Mouse (Mus musculus) layer of hippocampus, adult 18-20 months (tissue): Measurements from ENCODE around the gene Cryga. TPM values are rescaled to one million over a fixed set of nuclear protein-coding genes. Genes with fewer than 3 reads are reported as not detected.
"Not testable (repeated sequence)": the region's sequence is repeated elsewhere in the genome, so short reads cannot be mapped to it uniquely, and the experiment has no call there.

ENCODE experiments used
- DNase-seq, 2 experiments: peaks; one replicate each; pipeline ENCODE4 v3.0.0; 2022; ENCODE audit warnings: low spot score in 2 of 2
- total RNA-seq, 2 experiments: library from RNA; stranded (reverse); gene quantifications; 2 replicates each; pipeline ENCODE4 v1.2.3; 2021

Gene Cryga
- total RNA-seq, 2 experiments from 2014 or later: 0.48 TPM; not detected in 1

GRCm38 (mm10) chr1:65091566-65091965, 11.6 kb downstream of the Cryga start:
- DNase-seq: no peak

- no peak for DNase-seq
Measured at GRCm38 (mm10) chr1:65090370-65090769, 12.8 kb downstream of the Cryga start.

- no peak for DNase-seq
Measured at GRCm38 (mm10) chr1:65088567-65089356, 14.4 kb downstream of the Cryga start.

- no peak for DNase-seq
Measured at GRCm38 (mm10) chr1:65082188-65082587, 21.0 kb downstream of the Cryga start, which contains the start of gene Crygb. Crygb (minus strand) TSS chr1:65082288.

- DNase-seq: no peak
Measured at GRCm38 (mm10) chr1:65075607-65076006, 27.6 kb downstream of the Cryga start.

GRCm38 (mm10) chr1:65073589-65073988, 29.6 kb downstream of the Cryga start, which contains the start of gene Crygc:
Crygc (minus strand) TSS chr1:65073689.
- no peak for DNase-seq

GRCm38 (mm10) chr1:65067842-65068241, 35.3 kb downstream of the Cryga start:
- DNase-seq: no peak

- no peak for DNase-seq
Measured at GRCm38 (mm10) chr1:65064201-65064600, 39.0 kb downstream of the Cryga start.

GRCm38 (mm10) chr1:65063352-65063751, 39.8 kb downstream of the Cryga start, which contains the start of gene Crygd:
Crygd (minus strand) TSS chr1:65063452.
- no peak for DNase-seq

GRCm38 (mm10) chr1:65052140-65052539, 51.0 kb downstream of the Cryga start:
- no peak for DNase-seq

GRCm38 (mm10) chr1:65051696-65052095, 51.5 kb downstream of the Cryga start:
- DNase-seq: no peak

- not testable (repeated sequence) for DNase-seq
Measured at GRCm38 (mm10) chr1:65050952-65051351, 52.2 kb downstream of the Cryga start, which contains the start of gene Cryge. Cryge (minus strand) TSS chr1:65051149.

Other genes starting within 250 kb of the Cryga start
- gene Plekhm3, start 146.5 kb downstream of the Cryga start, total RNA-seq: 10 to 100 TPM; 36.9 to 39.7 TPM
- not detected for gene Akr1cl, start 70.6 kb downstream of the Cryga start, total RNA-seq
- not detected for gene Cryge, start 52.2 kb downstream of the Cryga start, total RNA-seq
- not detected for gene Crygd, start 39.9 kb downstream of the Cryga start, total RNA-seq
- not detected for gene Crygc, start 29.7 kb downstream of the Cryga start, total RNA-seq
- gene Crygb, start 21.1 kb downstream of the Cryga start, total RNA-seq: not detected
- gene Gm28845, start 16.2 kb upstream of the Cryga start, total RNA-seq: under 1 TPM in 1 of 2 experiments, not detected in 1; 0.54 TPM
- 1 to 10 TPM; 9.3 to 9.5 TPM for gene D630023F18Rik, start 19.8 kb upstream of the Cryga start, total RNA-seq
- 10 to 100 TPM; 40.0 to 47.8 TPM for gene Idh1, start 83.1 kb upstream of the Cryga start, total RNA-seq
- 10 to 100 TPM; 39.2 to 42.2 TPM for gene Pikfyve, start 83.3 kb upstream of the Cryga start, total RNA-seq
- under 1 TPM; 0.30 TPM for gene Pth2r, start 178.7 kb upstream of the Cryga start, total RNA-seq